Mouse (Mus musculus) heart, postnatal 25 days (tissue): Measurements from ENCODE around the gene Ckb. TPM values are rescaled to one million over a fixed set of nuclear protein-coding genes. Genes with fewer than 3 reads are reported as not detected.
A peak's percentile ranks its signal among the peaks of the same experiment; 100 is the strongest.
"Not testable (repeated sequence)": the region's sequence is repeated elsewhere in the genome, so short reads cannot be mapped to it uniquely, and the experiment has no call there.

Source experiments
- DNase-seq: peaks from one replicate; pipeline ENCODE4 v3.0.0; 2022; ENCODE audit warnings: low spot score
- intact Hi-C: fragments of 180-260 bp; cut with DNase I; formaldehyde crosslinking; loops from one replicate; pipeline ENCODE4 v1.15.1; 2025
- total RNA-seq, 2 experiments: library from RNA; stranded (reverse); gene quantifications; 2 replicates each; pipeline ENCODE4 v1.2.3; 2021

The Ckb gene
- 10 to 100 TPM; 91.2 to 98.8 TPM for total RNA-seq

DNA sequence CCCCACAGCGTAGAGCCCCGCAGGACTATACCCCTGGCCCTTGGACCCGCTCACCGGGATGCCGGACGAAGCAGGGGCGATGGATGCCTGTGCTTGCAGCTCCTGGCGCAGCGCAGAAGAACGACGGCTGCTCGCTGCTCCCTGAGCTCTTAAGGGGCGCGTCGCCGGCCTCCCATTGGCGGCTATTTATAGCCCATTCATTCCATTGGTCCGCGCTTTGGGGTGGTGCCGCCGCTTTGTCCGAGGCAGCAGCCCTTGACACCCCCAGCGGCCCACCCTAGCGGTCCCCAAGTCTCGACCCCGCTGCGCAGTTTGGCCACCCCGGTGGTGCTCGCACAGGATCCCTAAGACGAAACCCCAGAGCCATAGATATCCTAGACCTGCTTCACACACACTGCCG is at the start of gene Ckb:
Ckb (minus strand) TSS at position 163 of the 400 bp plus-strand sequence.
- intact Hi-C loops, result no loop called here
- DNase-seq, result peak; percentile 80

DNA sequence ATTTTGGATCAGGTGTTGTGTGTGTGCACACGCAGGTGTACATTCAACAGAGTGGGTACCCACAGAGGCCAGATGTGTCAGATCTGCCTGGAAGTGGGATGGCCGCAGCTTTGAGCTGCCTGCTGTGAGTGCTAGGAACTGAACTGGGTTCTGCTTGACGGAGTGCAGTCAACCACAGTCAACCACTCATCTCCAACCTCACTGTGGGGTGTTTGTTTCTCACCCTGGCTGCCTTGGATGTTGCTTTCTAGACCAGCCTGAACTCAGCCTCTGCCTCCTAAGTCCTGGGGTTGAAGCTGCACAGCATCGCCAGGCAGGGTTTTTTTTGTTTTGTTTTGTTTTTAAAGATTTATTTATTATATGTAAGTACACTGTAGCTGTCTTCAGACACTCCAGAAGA is 48.1 kb upstream of the Ckb start:
- intact Hi-C loops, result no loop called here
- no peak for DNase-seq

DNA sequence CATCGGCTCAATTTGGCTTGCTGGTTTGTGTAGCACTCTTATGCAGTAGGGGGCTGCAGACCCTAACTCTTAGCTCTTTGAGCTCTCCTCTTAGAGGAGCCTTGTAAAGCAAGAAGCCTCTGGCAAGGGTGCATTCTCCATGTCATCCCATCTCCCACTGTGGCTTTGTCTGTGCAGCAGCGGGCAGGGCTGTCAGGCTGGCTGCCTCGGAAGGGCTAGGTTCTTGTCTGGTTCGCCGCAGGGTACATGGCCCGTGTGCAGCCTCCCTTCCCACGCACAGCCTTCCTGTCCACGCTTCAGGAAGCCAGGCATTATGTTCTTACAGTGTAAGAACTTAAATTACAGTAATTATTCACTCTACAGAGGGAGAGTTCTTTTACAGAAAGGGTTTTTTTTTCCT is 46.5 kb upstream of the Ckb start:
- intact Hi-C loops, result no loop called here
- DNase-seq, result no peak

- DNase-seq, result no peak
- intact Hi-C loops, result no loop called here
These were observed 44.4 kb upstream of the Ckb start for GRCm38 (mm10) chr12:111716505-111716904.

DNA sequence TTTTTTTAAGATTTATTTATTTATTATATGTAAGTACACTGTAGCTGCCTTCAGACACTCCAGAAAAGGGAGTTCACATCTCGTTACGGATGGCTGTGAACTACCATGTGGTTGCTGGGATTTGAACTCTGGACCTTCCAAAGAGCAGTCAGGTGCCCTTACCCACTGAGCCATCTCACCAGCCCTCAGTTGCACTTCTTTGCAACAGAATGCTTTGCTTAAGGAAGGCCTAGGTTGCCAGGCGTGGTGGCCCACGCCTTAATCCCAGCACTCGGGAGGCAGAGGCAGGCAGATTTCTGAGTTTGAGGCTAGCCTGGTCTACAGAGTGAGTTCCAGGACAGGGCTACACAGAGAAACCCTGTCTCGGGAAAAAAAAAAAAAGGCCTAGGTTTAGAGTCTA is 41.7 kb upstream of the Ckb start:
- intact Hi-C loops, result not testable (repeated sequence)

DNA sequence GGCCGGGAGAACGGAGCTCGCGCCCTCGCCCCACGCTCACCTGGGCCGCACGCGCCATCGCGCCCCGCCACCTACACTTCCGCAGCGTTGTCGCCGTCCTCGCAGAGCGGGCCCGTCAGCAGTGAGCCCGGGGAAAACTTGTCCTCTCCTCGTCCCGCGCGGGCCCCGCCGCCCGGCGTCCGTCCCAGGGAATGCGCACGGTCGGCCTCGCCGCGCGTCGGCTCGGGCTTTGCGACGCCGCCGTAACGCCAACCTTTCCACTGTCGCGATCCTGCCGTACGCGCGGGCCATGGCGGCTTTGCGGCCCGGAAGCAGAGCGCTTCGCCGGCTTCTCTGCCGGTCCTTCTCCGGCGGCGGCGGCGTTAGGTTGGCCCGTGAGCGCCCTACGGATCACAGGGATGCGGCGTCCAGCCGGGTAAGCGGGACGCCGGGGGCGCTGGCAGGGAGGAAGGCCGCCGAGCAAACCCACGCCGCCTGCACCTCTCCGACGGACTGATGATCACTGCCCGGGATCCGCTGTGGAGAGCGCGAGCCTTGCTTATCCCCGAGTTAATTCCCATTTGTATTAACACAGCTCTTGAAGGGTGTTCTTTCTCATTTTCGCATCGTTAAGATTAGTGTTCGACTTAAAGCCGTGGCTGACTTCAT is 41.0 kb upstream of the Ckb start, which contains the start of the genes Bag5 and Apopt1:
Bag5 (minus strand) TSS at position 254 of the 648 bp plus-strand sequence.
Apopt1 (plus strand) TSS at position 258 of the 648 bp plus-strand sequence.
- intact Hi-C loops, result no loop called here
- peak; percentile 79 for DNase-seq

More for the DNA sequence above, 41.7 kb upstream of the Ckb start:
- not testable (repeated sequence) for DNase-seq

DNA sequence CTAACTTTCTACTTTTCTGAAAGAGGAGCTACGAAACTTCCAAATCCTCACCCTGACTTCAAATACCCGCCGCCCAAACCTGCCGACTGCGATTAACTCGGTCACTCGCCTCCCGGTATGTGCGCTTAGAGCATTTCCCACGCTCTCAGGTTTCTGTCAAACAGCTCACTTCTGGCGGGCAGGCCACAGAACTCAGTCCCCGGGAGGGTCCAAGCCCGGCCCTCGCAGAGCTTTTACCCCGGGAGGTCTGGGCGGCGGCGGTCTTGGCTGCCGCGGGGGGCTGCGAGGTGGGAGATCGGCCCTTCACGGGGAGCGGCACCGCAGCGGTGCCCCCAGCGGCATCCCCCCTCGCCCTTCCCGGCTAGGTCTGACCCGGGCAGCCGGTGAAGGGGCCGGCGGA is 40.3 kb upstream of the Ckb start:
- no peak for DNase-seq
- intact Hi-C loops, result no loop called here

DNA sequence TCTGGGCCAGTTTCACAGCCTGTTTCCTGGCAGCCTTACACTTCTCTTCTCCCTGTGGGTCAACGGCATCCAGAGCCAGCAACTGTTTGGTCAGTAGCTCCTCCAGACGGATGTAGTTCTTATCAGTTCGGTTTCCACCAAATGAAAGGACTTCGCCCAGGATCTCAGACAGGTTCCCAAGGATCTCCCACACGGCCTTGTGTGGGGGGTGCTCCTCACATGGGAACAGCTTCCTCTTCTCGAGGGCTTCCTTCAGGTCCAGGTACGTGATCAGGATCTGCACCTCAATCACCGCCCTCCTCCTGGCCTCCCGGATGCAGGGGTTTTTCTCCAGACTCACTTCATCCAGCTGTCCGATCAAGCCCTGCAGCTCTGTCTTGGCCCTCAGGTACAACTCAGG is 38.0 kb upstream of the Ckb start:
- no peak for DNase-seq
- intact Hi-C loops, result no loop called here

- intact Hi-C loops, result no loop called here
- no peak for DNase-seq
These were observed 36.0 kb upstream of the Ckb start for GRCm38 (mm10) chr12:111708181-111708580.

DNA sequence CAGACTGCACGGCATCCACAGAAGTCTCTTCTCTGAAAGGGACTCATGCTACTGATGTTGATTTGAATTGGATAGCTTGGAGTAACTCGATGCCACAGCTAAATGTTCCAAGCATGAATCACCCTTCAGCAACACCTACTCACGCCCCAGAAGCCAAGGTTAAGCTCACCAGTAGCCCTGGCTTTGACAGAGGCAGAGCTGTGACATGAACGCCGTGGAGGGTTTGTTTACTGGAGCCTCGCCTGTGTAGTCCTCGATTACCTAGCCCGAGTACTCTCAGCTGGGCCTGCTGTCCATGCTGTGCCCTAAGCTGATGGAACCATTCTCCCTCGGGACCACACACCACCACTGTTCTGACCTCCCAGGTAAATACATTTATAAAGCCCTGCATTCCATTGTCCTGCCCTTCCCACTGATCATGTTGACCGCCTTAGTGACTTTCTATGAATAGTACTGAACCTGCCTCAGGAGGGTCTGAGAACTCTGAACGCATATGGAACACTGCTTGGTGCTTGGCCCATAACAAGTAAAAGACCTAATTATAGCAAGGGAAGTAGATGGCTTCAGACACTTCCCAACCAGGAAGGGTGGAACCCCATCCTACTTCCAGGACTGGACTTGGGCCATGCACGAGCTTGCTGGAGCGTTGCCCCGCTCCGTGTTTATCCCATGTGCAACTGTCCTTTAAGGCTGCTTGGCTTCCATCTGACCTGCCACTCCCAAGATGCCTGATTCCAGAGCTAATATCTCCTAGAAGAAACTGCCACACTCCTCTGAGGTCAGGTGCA is 33.2 kb upstream of the Ckb start:
- intact Hi-C loops, result no loop called here
- DNase-seq, result peak; percentile 85

DNA sequence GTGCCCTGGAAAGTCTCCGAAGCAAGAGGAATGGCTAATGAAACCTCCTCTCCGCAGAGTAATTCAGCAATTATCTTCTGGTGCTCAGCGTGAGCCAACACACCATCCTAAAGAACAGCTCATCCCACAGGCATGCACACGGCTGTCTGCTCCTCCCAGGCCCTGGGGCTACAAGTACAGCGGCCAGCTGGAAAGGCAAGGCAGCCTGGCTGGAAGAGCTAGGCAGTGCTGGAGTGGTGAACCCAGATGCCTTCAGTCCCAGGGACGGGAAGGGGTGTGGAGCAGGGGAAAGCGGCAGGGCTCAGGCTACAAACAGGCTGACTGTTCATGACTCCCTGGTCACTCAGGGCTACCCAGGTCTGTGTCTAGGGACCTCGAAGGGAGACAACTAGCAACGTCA is 32.5 kb upstream of the Ckb start:
- peak; percentile 77 for DNase-seq
- intact Hi-C loops, result no loop called here

GRCm38 (mm10) chr12:111703301-111703700 is 31.2 kb upstream of the Ckb start:
- intact Hi-C loops, result no loop called here

GRCm38 (mm10) chr12:111700920-111701458 is 28.9 kb upstream of the Ckb start:
- intact Hi-C loops, result no loop called here

More at GRCm38 (mm10) chr12:111703301-111703700, 31.2 kb upstream of the Ckb start:
- no peak for DNase-seq

GRCm38 (mm10) chr12:111699542-111699941 is 27.4 kb upstream of the Ckb start:
- DNase-seq, result no peak
- intact Hi-C loops, result loop anchor here (2.0 kb wide), 1 partner anchor 33 kb away; no protein-coding TSS in a partner anchor

More at GRCm38 (mm10) chr12:111700920-111701458, 28.9 kb upstream of the Ckb start:
- no peak for DNase-seq

- no peak for DNase-seq
- intact Hi-C loops, result loop anchor here (2.0 kb wide), 1 partner anchor 34 kb away; no protein-coding TSS in a partner anchor
These were observed 26.3 kb upstream of the Ckb start for GRCm38 (mm10) chr12:111698346-111698913.

DNA sequence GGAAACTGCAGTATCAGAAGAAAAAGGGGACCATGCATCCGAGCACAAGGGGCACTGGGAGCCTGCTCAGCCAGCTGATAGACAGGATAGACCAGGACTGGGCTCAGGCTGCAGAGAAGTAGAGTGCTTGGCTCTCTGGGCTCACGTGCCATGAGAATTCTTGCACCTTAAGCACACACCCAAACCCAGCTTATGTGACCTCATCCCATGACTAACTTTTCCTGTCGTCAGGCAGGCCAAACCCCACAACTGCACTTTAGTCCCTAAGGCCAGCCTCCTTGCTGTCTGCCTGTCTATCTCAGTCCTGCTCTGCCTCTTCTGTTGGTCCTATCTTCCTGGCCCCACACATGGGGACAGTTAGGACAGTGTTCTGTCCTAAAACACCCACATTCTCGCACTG is 25.6 kb upstream of the Ckb start:
- no peak for DNase-seq
- intact Hi-C loops, result loop anchor here (2.0 kb wide), 1 partner anchor 35 kb away; no protein-coding TSS in a partner anchor

GRCm38 (mm10) chr12:111696239-111696638 is 24.1 kb upstream of the Ckb start:
- intact Hi-C loops, result loop anchor here (1.0 kb wide), 1 partner anchor 28 kb away; no protein-coding TSS in a partner anchor
- DNase-seq, result peak; percentile 44

DNA sequence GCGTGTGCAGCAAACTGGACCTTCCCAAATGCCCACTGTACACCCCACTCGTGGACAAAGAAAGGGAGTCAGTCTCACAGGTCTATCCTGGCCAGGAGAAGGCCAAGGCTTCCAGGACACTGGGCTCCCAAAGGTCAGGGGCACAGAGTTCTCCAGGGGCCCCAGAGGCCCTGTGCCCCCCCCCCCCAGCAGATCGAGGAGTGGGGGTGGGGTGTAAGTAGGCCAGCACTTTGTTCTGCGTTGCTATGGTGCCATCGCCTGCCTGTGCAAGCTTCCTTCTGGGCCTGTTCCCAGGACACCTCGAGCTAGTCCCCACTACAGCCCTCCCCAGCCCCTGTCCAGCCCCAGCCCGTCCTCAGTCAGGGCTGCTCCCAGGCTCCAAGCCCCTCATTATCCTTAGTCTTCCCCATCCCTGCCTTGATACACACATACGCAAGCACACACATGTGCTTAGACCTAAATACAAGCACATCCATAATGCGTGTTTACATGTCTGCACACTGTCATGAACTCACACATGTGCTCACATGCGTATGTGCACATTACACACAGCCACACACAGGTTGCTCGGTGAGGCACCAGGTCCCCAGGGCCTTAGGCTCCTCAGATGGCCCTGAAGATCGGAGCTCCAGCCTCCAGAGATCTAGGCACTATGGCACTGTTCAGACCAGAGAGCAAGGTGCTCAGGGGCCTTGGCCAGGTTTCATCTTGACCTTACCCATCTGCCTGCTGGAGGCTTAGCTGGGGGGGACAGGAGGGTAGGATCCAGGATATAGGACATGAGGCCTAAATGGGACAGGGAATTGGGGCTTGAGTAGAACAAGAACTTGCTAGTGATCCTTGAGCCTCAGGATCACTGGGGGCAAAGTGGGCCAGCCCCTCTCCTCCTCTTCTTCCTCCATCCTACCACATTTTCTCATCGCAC is 23.0 kb upstream of the Ckb start:
- intact Hi-C loops, result no loop called here
- DNase-seq, result no peak

DNA sequence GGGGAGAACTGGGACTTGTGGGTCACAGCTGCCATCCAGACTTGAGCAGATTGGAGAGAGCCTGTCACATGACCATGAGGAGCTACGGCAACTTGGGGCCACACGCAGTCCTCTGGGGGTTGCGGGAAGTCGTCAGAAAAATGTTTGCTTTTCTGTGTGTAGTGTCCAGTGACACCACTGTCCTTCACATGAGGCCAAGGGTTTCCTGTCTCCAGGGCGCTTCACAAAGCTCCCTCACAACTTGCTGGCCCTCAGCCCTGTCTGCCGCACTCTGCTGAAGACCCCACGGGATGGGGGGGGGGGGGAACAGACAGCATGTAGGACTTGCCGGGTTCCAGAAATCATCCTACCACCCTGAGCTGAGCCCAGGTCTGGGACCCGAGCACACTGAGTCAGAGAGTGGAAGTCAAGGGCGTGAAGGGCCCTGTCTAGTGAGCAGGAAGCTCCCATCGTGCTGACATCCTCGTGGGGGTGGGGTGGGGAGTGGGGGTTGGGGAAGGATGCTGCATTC is 22.2 kb upstream of the Ckb start:
- intact Hi-C loops, result no loop called here

More for the DNA sequence above, 22.2 kb upstream of the Ckb start:
- DNase-seq, result no peak
